Mouse (Mus musculus): ENCODE data around the gene B2m.

B2m gene

DNA sequence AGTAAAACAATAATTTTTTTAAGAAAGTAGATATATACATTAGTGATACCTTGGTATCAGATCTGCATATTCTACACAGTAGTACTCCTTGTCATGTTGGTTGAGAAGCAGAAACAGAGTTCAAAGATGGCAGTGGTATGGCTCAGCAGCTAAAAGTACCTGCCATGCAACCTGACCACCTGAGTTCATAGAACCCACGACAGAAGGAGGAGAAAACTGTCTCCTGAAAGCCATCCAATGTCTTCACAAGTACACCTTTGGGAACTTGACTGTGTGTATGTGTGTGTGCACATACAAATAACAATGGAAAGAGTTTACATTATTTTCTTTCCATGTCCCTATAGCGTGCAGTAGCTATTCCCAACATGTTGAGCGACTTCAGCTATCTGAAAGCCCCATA is 2.2 kb downstream of the B2m start:
- in situ Hi-C loops (cut with MboI, MseI) = no loop called here

DNA sequence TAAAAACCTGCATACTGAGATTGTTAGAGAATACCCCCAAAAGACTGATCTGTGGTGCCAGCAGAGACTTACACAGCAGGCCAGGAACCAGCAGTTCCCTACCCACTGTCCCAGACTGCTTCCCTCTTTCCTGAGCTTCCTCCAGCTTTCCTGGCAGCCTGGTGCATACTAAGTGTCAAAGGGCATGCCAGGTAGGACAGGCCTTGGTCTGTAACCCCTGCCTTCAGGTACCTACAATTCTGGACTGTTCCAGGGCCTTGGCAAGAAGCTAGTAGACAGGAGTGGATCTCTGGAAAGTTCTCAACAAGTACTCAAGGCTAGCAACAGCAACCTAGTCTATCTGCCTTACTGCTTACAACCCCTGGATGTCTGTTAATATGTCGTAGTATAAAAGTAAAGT is 3.7 kb downstream of the B2m start:
- in situ Hi-C loops (cut with MboI, MseI) = no loop called here

DNA sequence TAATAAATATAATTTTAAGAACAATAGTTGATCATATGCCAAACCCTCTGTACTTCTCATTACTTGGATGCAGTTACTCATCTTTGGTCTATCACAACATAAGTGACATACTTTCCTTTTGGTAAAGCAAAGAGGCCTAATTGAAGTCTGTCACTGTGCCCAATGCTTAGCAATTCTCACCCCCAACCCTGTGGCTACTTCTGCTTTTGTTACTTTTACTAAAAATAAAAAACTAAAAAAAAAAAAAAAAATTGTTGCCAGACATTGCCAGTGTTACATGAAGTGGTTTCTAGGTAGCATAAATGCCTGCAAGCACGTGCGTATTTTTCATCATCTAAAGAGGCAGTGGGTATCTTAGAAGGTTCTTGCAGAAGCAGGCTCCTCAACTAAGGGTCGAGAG is 5.4 kb downstream of the B2m start:
- in situ Hi-C loops (cut with MboI, MseI) = no loop called here

DNA sequence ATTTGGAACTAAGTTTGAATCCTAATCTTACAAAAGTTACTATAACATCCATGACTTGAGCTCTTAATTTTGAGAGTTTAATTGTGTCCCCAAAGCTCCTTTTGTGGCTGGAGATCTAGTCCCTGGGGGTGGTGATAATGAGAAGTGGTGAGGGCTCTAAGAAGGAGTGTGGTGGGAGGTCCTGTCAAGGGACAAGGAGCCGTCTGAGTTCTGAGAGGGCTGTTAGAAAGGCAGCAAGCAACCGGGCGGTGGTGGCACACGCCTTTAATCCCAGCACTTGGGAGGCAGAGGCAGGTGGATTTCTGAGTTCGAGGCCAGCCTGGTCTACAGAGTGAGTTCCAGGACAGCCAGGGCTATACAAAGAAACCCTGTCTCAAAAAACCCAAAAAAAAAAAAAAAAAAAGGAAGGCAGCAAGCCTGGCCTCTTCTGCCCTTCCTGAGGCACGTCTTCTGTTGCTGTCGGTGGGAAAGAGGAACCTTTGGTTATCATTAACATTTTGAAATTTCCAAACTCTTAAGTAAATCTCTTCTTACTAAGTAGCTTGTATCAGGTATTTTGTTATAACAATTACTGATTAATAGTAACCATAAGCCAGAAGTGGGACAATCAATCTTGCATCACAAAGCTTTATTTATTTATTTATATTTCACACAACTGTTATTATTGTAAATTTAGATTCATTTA is 6.3 kb downstream of the B2m start:
- in situ Hi-C loops (cut with MboI, MseI) = no loop called here

DNA sequence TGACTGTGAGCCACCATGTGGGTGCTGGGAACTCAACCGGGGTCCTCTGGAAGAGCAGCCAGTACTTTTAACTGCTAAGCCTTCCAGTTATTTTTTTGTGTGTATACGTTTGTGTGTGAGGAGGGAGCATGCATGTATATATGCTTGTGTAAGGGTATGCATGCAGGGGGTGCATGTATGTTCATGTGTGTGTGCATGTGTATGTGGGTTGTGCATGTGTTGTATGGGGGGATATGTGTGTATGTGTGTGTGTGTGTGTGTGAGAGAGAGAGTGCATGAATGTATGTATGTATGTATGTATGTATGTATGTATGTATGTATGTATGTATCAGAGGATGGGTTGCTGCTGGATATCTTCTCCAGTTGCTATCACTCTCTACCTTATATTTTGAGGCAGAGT is 7.0 kb downstream of the B2m start:
- in situ Hi-C loops (cut with MboI, MseI) = no loop called here

DNA sequence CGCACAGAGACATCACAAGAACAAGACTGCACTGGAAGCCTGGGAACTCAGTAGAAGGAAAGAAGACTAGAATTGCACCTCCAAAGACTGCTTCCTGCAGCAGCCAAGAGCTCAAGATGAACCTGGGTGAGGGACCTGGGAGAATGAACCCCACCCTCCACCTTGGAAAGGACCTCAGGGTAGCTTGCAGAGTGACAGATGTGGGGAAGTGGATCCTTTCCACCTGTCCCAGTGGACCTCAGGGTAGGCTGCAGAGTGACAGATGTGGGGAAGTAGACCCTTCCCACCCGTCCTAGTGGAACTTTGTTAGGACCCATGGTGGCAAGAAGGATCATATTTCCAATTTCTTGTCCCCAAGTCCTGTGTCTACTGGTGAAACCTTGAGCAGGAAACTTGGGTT is 7.8 kb downstream of the B2m start:
- in situ Hi-C loops (cut with MboI, MseI) = loop anchor here (5.0 kb wide), 1 partner anchor 38 kb away; the partner anchor contains the start of gene Spg11

DNA sequence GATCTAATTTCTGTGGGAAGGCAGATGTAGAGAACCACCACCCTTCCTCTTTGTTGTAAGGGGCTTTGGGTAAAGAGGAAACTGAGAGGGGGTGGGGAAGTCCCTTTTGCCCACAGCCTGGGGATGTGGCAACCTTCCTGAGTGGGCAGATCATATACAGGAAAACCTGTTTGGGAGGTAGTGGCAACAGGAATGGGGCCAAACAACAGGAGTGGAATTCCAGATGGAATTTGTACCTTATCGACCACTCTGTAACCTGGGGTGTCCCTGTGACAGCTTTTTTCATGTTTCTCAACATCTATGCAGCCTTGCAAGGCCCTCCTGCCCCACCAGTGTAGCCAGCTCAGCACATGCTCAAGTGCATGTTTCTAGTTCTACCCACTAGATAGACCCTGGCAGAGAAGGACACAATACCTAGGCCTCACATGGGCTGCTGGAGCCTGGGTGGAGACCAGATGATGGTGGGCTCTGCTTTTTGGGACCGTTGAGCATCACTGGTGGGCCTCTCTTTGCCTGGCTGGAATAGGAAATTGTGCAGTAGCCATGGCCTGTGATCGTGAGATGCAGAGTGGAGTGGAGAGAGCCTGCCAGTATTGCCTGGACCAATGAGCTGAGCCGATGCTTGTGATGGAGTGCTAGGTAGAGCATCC is 8.7 kb downstream of the B2m start:
- in situ Hi-C loops (cut with MboI, MseI) = loop anchor here (5.0 kb wide), 1 partner anchor 39 kb away; the partner anchor contains the start of gene Spg11

DNA sequence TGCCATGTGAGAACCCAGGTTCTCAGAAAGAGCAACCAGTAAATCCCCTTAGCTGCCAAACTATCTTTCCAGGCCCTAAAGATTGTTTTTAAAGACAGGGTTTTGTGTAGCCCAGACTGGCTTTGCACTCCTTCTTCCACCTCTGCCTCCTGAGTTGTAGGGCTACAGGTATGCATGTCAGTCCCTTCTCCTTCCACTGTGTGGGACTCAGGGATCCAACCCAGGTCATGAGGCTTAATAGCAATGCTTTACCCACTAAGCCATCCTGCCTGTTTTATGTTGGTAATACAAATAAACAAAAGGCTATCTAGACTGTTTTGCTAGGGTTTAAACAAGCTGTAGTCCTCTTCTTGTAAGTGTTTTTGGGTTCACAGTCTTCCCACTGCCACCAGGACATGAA is 10.1 kb downstream of the B2m start:
- in situ Hi-C loops (cut with MboI, MseI) = loop anchor here (5.0 kb wide), 1 partner anchor 40 kb away; the partner anchor contains the start of gene Spg11

DNA sequence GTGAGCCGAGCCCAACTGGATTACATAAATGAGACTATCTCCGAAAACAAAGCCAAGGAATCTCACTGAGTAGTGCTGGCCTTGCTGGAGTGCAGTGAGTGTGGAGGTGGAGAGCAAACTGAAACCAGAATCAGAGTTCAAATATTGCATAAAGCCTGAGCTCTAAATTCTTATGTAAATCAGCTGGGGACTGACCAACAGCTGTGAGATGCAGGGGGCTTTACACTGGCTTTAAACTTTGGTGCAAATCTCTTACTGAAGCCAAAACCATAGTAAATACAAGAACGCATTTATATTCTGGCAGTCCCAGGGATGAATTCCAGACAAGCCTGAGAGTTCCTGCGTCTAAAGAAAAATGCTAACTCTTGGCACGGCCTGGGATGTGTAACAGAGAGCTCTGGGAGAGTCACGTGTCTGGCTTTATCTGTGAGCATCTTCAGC is 10.9 kb downstream of the B2m start:
- in situ Hi-C loops (cut with MboI, MseI) = loop anchor here (5.0 kb wide), 1 partner anchor 41 kb away; the partner anchor contains the start of gene Spg11

DNA sequence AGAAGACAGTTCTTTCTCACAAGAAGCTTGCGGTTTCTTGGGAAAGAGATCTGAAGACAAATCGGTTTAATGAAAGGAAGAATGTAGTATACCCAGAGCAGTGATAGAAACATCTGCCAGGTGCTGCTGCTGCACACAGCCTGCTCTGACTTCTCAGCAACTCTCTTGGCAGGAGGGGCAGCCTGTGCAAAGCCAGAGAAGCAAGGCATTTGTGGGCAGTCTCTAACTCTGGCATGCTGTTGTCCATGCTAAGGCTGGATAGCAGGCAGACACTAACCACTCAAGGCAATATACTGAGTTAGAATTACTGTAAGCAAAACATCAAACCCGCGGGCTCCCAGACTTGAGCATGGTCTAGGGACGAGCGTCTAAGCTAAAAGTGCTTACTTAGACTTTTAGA is 12.2 kb downstream of the B2m start:
- in situ Hi-C loops (cut with MboI, MseI) = loop anchor here (5.0 kb wide), 2 partner anchors 42 to 87 kb away; partner anchors contain the start of gene Spg11

DNA sequence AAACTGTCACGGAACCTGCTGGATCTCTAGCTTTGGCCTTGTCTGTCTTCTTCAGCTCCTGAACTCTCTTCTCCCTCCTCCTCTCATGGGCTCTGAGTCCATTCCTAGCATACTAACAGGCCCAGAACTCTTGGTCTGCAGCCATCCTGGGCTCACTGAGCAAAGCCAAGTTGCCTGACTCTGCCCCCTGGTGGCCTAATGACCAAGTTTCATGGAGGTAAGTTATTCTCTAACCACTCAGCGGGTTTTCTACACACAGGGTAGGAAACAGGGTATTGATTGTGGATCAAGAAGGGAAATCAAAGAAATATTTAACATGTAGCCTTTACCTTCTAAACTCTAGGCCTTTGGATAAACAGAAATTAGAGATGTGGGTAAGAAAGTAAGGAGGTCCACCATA is 13.2 kb downstream of the B2m start, which contains the start of gene Trim69:
TSS of gene Trim69 (plus strand) at position 21 of the 400 bp plus-strand sequence.
- in situ Hi-C loops (cut with MboI, MseI) = loop anchor here (5.0 kb wide), 1 partner anchor 88 kb away; no protein-coding TSS in a partner anchor

DNA sequence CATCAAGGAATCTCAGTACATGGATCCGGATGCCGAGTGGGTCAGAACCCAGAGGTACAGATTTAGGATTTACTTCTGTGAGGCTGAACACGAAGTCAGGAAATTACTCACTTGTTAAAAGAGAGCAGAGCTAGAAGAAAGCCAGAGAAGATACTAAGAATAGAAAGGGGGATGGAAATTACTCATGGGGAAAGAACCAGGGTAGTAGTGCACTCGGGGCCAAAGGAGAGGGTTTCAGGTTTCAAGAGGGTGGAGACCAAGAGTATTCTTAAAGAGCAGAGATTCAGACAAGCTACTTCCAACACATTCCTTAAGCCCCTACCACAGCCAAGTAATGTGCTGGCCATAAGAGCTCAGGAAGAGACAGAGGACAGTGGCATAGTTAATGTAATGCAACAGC is 14.1 kb downstream of the B2m start:
- in situ Hi-C loops (cut with MboI, MseI) = loop anchor here (5.0 kb wide), 1 partner anchor 89 kb away; no protein-coding TSS in a partner anchor

DNA sequence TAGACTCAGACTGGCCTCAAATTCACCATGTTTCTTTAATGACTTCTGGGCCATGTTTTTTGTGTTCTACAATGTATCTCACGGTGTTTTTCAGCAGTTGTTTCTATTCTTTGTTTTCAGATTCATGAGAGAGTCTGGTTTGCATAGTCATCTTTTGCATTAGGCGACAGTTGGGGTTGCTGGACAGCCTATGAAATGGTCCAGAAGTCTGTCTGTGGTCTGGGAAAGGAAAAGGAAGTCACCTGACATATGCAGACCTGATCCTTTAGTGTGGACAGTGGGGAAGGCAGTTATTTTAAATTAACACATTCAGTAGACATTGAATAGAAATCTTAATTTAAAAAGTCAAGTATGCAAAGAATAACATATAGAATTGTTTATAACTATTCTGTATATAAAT is 15.0 kb downstream of the B2m start:
- in situ Hi-C loops (cut with MboI, MseI) = loop anchor here (5.0 kb wide), 1 partner anchor 90 kb away; no protein-coding TSS in a partner anchor

DNA sequence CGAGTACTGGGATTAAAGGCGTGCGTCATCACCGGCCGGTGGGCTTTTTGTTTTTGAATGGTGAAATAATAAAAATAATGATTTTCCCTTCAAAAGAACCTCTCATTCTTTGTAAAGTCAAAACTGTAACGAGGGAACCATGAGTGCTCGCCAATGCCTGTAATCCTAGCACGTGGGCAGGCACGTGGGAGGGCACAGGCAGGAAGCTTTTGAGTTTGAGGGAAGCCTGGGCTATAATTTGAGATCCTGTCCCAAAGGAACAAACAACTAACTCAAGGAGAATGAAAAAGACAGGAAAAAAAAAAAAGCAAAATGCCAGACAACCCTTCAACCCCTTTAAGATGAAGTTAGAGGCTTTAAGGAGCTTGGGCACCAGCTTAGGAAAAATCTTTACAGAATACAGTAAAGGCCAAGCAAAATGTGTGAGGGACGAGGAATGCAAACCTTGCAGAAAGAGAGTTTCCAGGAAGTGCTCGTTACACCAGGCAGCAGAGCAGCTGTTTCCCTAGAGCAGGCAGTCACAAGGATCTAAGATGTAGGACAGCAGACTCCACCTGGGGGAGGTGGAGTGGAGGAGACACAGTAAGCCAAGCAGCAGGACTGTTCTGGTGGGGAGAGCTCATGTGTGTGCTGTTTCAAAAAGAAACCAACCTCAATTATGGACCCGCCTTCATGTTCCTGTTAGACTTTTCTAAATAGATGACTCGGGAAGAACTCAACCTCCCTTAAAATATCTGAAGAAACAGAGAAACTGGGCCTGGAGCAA is 16.1 kb downstream of the B2m start:
- in situ Hi-C loops (cut with MboI, MseI) = loop anchor here (5.0 kb wide), 1 partner anchor 91 kb away; no protein-coding TSS in a partner anchor

DNA sequence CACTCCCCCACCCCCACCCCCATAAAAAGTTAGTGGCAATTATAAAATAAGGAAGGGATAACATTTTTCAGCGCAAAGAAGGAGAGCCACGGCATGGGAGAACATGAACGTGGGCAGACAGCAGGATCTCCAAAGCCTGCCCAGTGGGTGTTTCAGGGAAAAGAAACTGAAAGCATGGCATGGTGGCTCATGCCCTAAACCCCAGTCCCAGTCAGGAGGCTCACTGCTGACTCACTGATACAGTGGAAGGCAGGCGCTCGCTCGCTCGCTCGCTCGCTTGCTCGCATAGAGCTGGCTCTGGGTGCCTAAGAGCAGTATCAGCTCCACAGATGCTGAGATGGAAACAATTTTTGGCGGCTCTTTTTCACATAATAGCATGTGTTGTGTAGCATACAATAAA is 16.8 kb downstream of the B2m start:
- in situ Hi-C loops (cut with MboI, MseI) = loop anchor here (5.0 kb wide), 1 partner anchor 92 kb away; no protein-coding TSS in a partner anchor

DNA sequence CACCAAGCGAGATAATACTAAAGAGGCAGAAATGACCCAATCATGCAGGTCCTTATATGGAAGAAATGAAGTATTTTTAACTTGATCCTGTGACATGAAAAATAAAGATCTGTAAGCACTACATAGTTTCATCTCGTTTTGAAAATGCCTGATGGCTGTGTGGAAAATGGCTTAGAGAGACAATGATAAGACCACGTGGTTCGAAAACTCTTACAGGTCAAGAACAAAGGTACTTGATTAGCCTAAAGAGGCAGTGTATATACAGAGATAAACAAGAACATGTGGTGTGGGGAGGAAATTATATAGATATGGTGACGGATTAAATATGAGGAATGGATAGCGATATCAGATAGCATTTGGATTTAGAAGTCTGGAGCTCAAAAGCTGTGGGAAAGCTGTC is 23.8 kb downstream of the B2m start:
- in situ Hi-C loops (cut with MboI, MseI) = no loop called here

DNA sequence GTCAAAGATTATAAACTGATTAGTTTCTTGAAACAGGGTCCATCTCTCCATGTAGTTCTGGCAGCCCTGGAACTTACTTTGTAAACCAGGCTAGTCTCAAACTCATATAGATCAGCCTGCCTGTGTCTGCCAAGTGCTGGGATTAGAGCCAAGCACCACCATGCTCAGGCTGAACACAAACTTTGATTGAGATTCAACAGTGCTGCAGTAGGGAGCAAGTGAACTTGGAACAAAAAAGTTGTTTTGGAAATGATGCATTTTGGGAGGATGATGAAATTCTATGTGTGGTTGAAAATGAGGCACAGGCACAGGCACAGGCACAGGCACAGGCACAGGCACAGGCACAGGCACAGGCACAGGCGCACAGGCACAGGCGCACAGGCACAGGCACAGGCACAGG is 24.7 kb downstream of the B2m start:
- in situ Hi-C loops (cut with MboI, MseI) = no loop called here

DNA sequence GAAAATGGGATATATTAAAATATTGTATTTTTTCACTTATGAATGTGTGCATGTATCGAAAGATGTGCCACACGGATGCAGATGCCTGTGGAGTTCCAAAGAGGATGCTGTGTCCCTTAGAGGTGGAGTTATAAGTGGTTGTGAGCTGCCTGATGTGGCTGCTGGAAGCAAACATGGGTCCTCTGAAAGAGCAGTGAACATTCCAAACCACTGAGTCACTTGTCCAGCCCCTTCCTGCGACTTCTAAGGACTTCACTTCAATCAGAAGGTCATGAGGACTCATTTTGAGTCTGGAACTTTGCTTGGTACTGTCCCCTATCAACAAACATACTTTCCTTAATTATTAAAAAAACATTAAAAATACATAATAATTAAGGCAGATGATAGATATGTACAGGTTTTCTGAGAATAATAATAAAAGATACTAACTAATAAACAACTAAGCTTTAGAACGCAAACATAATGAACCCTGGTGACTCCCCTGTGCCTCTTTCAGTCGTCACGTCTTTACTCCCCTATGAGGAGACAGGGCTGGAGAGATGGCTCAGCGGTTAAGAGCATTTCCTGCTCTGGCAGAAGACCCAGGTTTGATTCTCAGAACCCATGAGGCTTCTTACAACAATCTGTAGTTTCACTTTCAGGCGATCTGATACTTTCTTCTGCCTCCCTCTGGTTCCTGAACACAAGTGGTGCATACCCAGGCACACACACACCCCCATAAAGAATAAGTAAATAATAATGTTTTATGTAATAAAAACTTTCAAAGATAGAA is 32.8 kb downstream of the B2m start:
- in situ Hi-C loops (cut with MboI, MseI) = no loop called here

DNA sequence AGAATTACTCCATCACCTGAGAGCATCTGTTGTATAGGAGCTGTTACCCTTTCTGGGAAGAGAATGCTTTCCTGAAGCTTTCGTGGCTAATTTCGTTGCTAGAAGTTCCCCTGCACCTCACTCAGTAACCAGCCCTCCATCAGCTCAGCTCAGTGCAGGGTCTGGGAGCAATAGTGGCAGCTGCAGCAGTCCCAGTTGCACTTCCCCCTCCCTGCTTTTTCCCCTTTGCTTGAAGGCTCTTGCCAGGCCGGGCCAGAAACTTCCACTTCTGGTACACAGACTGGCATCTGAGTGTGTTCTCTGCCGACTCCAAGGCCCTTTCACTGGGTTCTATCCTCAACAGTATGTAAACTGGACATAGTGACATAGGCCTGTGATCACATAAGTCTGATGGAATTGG is 37.6 kb downstream of the B2m start:
- in situ Hi-C loops (cut with MboI, MseI) = no loop called here

DNA sequence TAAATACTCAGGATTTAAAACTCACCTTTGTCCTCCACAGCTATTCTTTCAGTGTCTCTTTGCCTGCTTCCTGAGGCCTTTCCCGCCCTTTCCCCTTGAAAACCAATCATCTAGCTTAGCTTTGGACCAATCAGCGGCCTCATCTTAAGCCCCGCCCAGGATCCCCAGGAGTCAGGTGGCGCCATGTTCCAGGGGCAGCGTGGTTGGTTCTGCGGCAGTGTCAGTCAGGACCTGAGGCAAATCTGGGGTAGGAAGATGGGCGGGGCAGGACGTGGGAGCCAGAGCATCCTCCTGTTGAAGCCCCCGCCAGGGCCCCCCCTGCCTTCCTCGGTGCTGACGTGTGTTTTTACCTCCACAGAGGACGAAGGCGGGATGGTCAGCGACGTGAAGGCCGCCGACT is 38.6 kb downstream of the B2m start, which contains the start of the genes Patl2 and Terb2:
TSS of gene Patl2 (minus strand) at position 84 of the 400 bp plus-strand sequence.
TSS of gene Terb2 (plus strand) at position 167 of the 400 bp plus-strand sequence.
- in situ Hi-C loops (cut with MboI, MseI) = no loop called here

DNA sequence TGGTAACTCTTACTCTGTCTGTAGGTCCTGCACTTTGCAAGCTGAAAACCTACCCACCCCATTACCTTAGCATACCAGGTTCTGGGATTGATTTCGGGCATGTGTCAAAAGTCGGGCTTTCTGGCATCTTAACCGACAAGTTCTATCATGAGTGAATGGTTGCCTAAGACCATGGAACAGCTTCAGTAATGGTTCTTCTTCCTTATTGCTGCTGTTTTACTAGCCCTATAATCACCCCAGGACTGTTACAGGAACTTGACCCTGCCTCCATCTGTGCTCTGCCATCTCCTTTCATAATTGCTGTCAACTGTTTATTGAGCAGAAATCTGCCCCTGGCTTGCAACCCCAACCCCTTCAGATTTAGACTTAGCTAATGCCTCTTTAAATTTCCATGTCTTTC is 39.3 kb downstream of the B2m start:
- in situ Hi-C loops (cut with MboI, MseI) = no loop called here

Measured in T-helper 1 cell (primary cell).